Mouse (Mus musculus): ENCODE results near the gene Prpf40b. TPM values are rescaled to one million over a fixed set of nuclear protein-coding genes. Genes with fewer than 3 reads are reported as not detected.
A peak's percentile ranks its signal among the peaks of the same experiment; 100 is the strongest.

Gene Prpf40b
- polyA plus RNA-seq, 2 experiments: 3.6 to 8.9 TPM

DNA sequence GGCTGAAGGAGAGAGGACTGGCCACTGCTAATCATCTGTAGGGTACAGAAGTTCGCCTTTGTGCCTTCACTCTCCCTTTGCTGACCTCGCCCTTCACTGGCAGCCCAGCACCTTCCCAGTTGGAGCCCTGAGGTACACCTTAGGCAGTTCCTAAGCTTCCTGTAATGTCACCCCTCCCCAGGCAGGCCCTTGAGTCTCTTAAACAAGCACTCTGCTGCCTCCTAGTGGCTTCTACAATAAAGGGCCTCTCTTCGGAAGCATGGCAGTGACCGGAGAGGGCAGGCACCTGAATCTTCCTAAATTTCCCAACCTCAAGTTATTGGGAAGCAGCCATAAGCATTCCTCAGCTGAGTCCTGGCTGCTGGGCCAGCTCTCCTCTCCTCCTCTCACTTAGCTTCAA is 29.2 kb upstream of the Prpf40b start:
- 20% methylated on average over 4 of the region's 4 CpGs for WGBS (ENCODE audit: insufficient replicate concordance)
- H3K9ac ChIP-seq (replicated peaks): no peak overlapping the region
- ATAC-seq (ENCODE audit: insufficient read depth): 0 out of 2 replicates have a peak, but pooled peaks have one; percentile 35
- TF ChIP-seq EP300 (IDR thresholded peaks at IDR 0.05; ENCODE audit: low read depth) (no peak), CTCF (IDR thresholded peaks at IDR 0.05; ENCODE audit: low read depth) (peak; percentile 85)
- H3K4me1 ChIP-seq (replicated peaks; ENCODE audit: control insufficient read depth in 2 of 2, insufficient read depth in 2 of 2, low read length in 1 of 2): 0 out of 4 replicates have a peak, but pooled peaks cover 0 to 2% of the 10 kb centered on the region in 2 experiments
- H3K27me3 ChIP-seq (ENCODE audit: control insufficient read depth, insufficient read depth, low read length): no peaks in the 10 kb centered on the region
- DNase-seq (ENCODE audit: low read depth in 3 of 3, low spot score in 3 of 3): peak; percentile 47 to 62 (median 54)
- no peak overlapping the region for H3K4me3 ChIP-seq (ENCODE audit: insufficient read depth in 1 of 2, low read depth in 2 of 2, low read length in 2 of 2)
- H3K36me3 ChIP-seq (replicated peaks; ENCODE audit: control insufficient read depth, insufficient read depth, low read depth): no peaks in the 10 kb centered on the region
- H3K4me2 ChIP-seq (ENCODE audit: low read depth): no peak overlapping the region
- H3K9me3 ChIP-seq (ENCODE audit: control insufficient read depth, low read length): no peaks in the 10 kb centered on the region
- H3K27ac ChIP-seq: no peak overlapping the region

DNA sequence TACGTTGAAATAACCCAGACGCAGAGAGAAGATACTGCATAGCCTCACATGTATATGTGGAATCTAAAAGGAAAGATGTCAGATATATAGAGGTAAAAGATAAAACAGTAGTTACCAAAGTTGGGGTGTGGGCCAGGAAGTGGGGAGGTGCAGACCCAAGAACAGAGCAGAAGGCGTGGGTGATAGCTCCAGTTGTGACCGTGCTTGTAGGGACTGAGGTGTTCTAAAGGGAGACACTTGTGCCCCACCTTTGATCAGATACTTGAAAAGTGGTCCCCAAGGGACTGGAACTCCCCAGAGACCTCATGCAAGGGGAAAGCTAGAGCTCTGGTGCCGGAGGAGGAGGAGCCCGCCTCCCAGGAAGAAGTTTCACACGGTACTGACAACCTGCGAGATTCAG is 18.8 kb upstream of the Prpf40b start:
- Histone ChIP-seq H3K27ac (no peak overlapping the region), H3K4me2 (ENCODE audit: low read depth) (no peak overlapping the region), H3K9ac (replicated peaks) (no peak overlapping the region), H3K9me3 (ENCODE audit: control insufficient read depth, low read length) (no peaks in the 10 kb centered on the region), H3K4me1 (replicated peaks; ENCODE audit: control insufficient read depth in 2 of 2, insufficient read depth in 2 of 2, low read length in 1 of 2) (no peaks in the 10 kb centered on the region), H3K36me3 (replicated peaks; ENCODE audit: control insufficient read depth, insufficient read depth, low read depth) (no peaks in the 10 kb centered on the region), H3K4me3 (ENCODE audit: insufficient read depth in 1 of 2, low read depth in 2 of 2, low read length in 2 of 2) (no peak overlapping the region), H3K27me3 (ENCODE audit: control insufficient read depth, insufficient read depth, low read length) (no peaks in the 10 kb centered on the region)
- DNase-seq (ENCODE audit: low read depth in 3 of 3, low spot score in 3 of 3) (no peak), ATAC-seq (ENCODE audit: insufficient read depth) (no peak)
- 55% methylated on average over 8 of the region's 8 CpGs for WGBS (ENCODE audit: insufficient replicate concordance)
- TF ChIP-seq EP300 (IDR thresholded peaks at IDR 0.05; ENCODE audit: low read depth) (no peak), CTCF (IDR thresholded peaks at IDR 0.05; ENCODE audit: low read depth) (no peak)

DNA sequence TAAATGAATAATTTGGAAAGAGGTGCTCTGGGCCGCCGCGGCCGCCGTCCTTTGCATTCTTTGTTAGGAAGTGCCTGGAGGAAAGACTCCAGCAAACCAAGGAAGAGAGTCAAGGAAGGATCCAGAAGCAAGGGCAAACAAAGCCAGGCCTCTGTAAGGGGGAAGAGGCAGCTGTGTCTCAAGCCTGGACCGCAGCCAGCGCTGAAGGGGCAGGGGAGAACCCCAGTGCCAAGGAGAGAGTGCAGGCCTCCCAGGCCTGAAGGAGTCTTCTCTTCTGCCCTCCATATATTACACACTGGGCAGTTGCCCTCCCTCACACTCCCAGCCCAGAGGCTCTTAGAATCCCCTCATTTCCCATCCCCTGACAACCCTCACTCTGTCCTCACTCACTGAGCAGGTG is 16.6 kb upstream of the Prpf40b start:
- no peak overlapping the region for H3K27ac ChIP-seq
- H3K27me3 ChIP-seq (ENCODE audit: control insufficient read depth, insufficient read depth, low read length): no peaks in the 10 kb centered on the region
- no peak for TF ChIP-seq CTCF (IDR thresholded peaks at IDR 0.05; ENCODE audit: low read depth)
- TF ChIP-seq EP300 (IDR thresholded peaks at IDR 0.05; ENCODE audit: low read depth): no peak
- H3K4me2 ChIP-seq (ENCODE audit: low read depth): no peak overlapping the region
- no peaks in the 10 kb centered on the region for H3K36me3 ChIP-seq (replicated peaks; ENCODE audit: control insufficient read depth, insufficient read depth, low read depth)
- H3K9me3 ChIP-seq (ENCODE audit: control insufficient read depth, low read length): no peaks in the 10 kb centered on the region
- H3K4me3 ChIP-seq (ENCODE audit: insufficient read depth in 1 of 2, low read depth in 2 of 2, low read length in 2 of 2): no peak overlapping the region
- no peak overlapping the region for H3K9ac ChIP-seq (replicated peaks)
- 86% methylated on average over 7 of the region's 7 CpGs for WGBS (ENCODE audit: insufficient replicate concordance)
- no peaks in the 10 kb centered on the region for H3K4me1 ChIP-seq (replicated peaks; ENCODE audit: control insufficient read depth in 2 of 2, insufficient read depth in 2 of 2, low read length in 1 of 2)
- DNase-seq (ENCODE audit: low read depth in 3 of 3, low spot score in 3 of 3): no peak
- no peak for ATAC-seq (ENCODE audit: insufficient read depth)

DNA sequence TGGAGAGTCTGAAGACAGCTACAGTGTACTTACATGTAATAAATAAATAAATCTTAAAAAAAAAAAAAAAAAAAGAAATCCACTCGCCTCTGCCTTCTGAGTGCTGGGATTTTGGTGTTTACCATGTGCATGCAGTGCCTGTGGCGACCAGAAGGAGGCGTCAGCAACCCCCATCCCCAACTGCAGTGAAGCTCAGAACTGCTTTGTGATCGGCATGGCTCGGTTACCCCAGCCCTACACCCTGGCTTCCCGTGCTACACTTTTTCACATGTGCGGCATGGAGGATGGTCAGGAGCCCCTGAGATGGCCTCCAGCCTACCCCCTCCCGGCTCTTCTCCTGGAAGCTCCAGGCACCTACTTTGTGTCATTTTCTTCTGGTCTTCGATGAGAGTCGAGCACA is 11.4 kb upstream of the Prpf40b start:
- DNase-seq (ENCODE audit: low read depth in 3 of 3, low spot score in 3 of 3) (no peak), ATAC-seq (ENCODE audit: insufficient read depth) (no peak)
- Histone ChIP-seq H3K27ac (no peak overlapping the region), H3K36me3 (replicated peaks; ENCODE audit: control insufficient read depth, insufficient read depth, low read depth) (no peaks in the 10 kb centered on the region), H3K4me3 (ENCODE audit: insufficient read depth in 1 of 2, low read depth in 2 of 2, low read length in 2 of 2) (no peak overlapping the region), H3K9me3 (ENCODE audit: control insufficient read depth, low read length) (no peaks in the 10 kb centered on the region), H3K4me1 (replicated peaks; ENCODE audit: control insufficient read depth in 2 of 2, insufficient read depth in 2 of 2, low read length in 1 of 2) (peaks cover 4 to 15% of the 10 kb centered on the region in 2 experiments; a peak in 2 of 4 replicates), H3K9ac (replicated peaks) (no peak overlapping the region), H3K4me2 (ENCODE audit: low read depth) (no peak overlapping the region), H3K27me3 (ENCODE audit: control insufficient read depth, insufficient read depth, low read length) (no peaks in the 10 kb centered on the region)
- WGBS (ENCODE audit: insufficient replicate concordance): 54% methylated on average over 10 of the region's 10 CpGs
- TF ChIP-seq CTCF (IDR thresholded peaks at IDR 0.05; ENCODE audit: low read depth): peak; percentile 72
- TF ChIP-seq EP300 (IDR thresholded peaks at IDR 0.05; ENCODE audit: low read depth): no peak

DNA sequence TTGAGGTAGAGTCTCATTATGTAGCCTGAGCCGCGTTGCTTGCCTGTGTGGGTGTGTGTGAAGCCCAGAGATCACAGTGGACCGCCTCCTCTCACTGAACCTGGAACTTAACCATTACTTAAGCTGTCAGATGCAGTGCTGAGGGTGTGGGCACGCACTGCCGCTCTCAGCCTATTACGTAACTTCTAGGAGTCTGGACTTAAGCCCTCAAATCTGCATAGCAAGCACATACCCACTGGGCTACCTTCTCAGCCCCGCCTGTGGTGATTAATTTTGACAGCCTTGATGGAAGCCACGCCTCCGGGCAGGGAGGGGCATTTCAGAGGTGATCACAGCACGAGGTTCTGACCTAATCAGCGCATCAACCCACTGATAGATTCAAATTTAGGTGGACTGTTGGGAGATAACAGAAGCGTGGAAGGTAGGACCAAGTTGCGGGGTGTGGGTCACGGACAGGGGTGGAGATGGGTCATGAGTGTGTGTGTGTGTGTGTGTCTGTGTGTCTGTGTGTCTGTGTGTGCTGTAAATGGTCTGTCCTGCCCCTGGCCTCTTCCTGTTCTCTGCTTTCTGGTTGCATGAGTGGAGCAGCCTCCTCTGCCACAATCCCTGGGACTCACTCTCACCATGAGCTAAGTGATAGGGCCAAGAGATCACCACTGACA is 10.2 kb upstream of the Prpf40b start:
- TF ChIP-seq EP300 (IDR thresholded peaks at IDR 0.05; ENCODE audit: low read depth) (no peak), CTCF (IDR thresholded peaks at IDR 0.05; ENCODE audit: low read depth) (no peak)
- DNase-seq (ENCODE audit: low read depth in 3 of 3, low spot score in 3 of 3) (peak; percentile 35 to 58 (median 35)), ATAC-seq (ENCODE audit: insufficient read depth) (peak; percentile 75)
- WGBS (ENCODE audit: insufficient replicate concordance): 16% methylated on average over 14 of the region's 14 CpGs
- Histone ChIP-seq H3K36me3 (replicated peaks; ENCODE audit: control insufficient read depth, insufficient read depth, low read depth) (no peaks in the 10 kb centered on the region), H3K27me3 (ENCODE audit: control insufficient read depth, insufficient read depth, low read length) (no peaks in the 10 kb centered on the region), H3K4me2 (ENCODE audit: low read depth) (peak overlapping the region; percentile 16; the same call in 1 of the 2 replicates), H3K9ac (replicated peaks) (no peak overlapping the region), H3K9me3 (ENCODE audit: control insufficient read depth, low read length) (no peaks in the 10 kb centered on the region), H3K4me3 (ENCODE audit: insufficient read depth in 1 of 2, low read depth in 2 of 2, low read length in 2 of 2) (no peak overlapping the region), H3K4me1 (replicated peaks; ENCODE audit: control insufficient read depth in 2 of 2, insufficient read depth in 2 of 2, low read length in 1 of 2) (peaks cover 4 to 15% of the 10 kb centered on the region in 2 experiments; a peak in 2 of 4 replicates), H3K27ac (no peak overlapping the region)
